Mouse (Mus musculus) thymus, adult 2 months (tissue): ENCODE measurements around the gene Abr.

Experiments used
- CTCF ChIP-seq: fragments of 200-500 bp; IDR thresholded peaks from 2 replicates; pipeline ENCODE4 v1.5.1; 2012; ENCODE audit warnings: mild to moderate bottlenecking, control low read depth, low read length, moderate library complexity, borderline replicate concordance; ENCODE audit not compliant: control insufficient read depth, poor library complexity, insufficient read depth; ENCODE audit errors: extremely low read depth
- POLR2A ChIP-seq: fragments of 200-500 bp; IDR thresholded peaks from 2 replicates; pipeline ENCODE4 v1.6.1; 2012; ENCODE audit warnings: mild to moderate bottlenecking, low read length, control low read depth, moderate library complexity; ENCODE audit not compliant: control insufficient read depth, poor library complexity, insufficient read depth; ENCODE audit errors: extremely low read depth

GRCm38 (mm10) chr11:76405626-76406264 lies 216.4 kb downstream of the Abr start:
- TF ChIP-seq CTCF (no peak), POLR2A (no peak)
